Mouse (Mus musculus) forebrain, embryonic 10.5 days (tissue): ENCODE data around the gene Rmi2. TPM values are rescaled to one million over a fixed set of nuclear protein-coding genes. Genes with fewer than 3 reads are reported as not detected.

Experiments
- DNase-seq: peaks from one replicate; pipeline ENCODE4 v3.0.0-alpha.2; 2017; ENCODE audit warnings: low spot score; ENCODE audit errors: extremely low spot score
- H3K27ac ChIP-seq: fragments of 300-500 bp; sonication (generic); 2 replicates; pipeline ENCODE4 v1.5.1; 2016; ENCODE audit warnings: mild to moderate bottlenecking
- H3K27me3 ChIP-seq: fragments of 300-500 bp; sonication (generic); 2 replicates; pipeline ENCODE4 v1.6.1; 2016; ENCODE audit warnings: mild to moderate bottlenecking; ENCODE audit not compliant: poor library complexity, severe bottlenecking
- H3K36me3 ChIP-seq: fragments of 300-500 bp; sonication (generic); replicated peaks from 2 replicates; pipeline ENCODE4 v1.6.1; 2016; ENCODE audit warnings: mild to moderate bottlenecking, moderate library complexity
- H3K4me1 ChIP-seq: fragments of 300-500 bp; sonication (generic); 2 replicates; pipeline ENCODE4 v1.6.1; 2016
- H3K4me3 ChIP-seq: fragments of 300-500 bp; sonication (generic); 2 replicates; pipeline ENCODE4 v1.5.1; 2016; ENCODE audit warnings: mild to moderate bottlenecking, moderate library complexity
- H3K9me3 ChIP-seq: fragments of 300-500 bp; sonication (generic); 2 replicates; pipeline ENCODE4 v1.6.1; 2016; ENCODE audit warnings: mild to moderate bottlenecking, moderate library complexity
- WGBS: fragments of 180-500 bp; shearing (Covaris S2); methylation state at CpG from one replicate; pipeline ENCODE4 v1.1.7; 2016; 5-methylcytosine and 5-hydroxymethylcytosine counted together
- polyA plus RNA-seq: library from polyadenylated mRNA; unstranded; fragments of >200 nt; fragmentation: Nextera tagmentation; extraction: Ambion mirVana; gene quantifications from 2 replicates; pipeline ENCODE4 v1.2.1, GENCODE M21; 2016

Gene Rmi2
- polyA plus RNA-seq, 1 experiment from 2014 or later: 5.2 TPM

- H3K9me3 ChIP-seq: no peaks in the 10 kb centered on the region
- WGBS: 84% methylated on average over 3 of the region's 3 CpGs
- H3K27ac ChIP-seq: no peak overlapping the region
- H3K27me3 ChIP-seq: no peaks in the 10 kb centered on the region
- H3K4me3 ChIP-seq: no peak overlapping the region
- H3K4me1 ChIP-seq: no peaks in the 10 kb centered on the region
- no peaks in the 10 kb centered on the region for H3K36me3 ChIP-seq
- DNase-seq: no peak
Measured at GRCm38 (mm10) chr16:10916271-10916670, 81.4 kb downstream of the Rmi2 start.

DNA sequence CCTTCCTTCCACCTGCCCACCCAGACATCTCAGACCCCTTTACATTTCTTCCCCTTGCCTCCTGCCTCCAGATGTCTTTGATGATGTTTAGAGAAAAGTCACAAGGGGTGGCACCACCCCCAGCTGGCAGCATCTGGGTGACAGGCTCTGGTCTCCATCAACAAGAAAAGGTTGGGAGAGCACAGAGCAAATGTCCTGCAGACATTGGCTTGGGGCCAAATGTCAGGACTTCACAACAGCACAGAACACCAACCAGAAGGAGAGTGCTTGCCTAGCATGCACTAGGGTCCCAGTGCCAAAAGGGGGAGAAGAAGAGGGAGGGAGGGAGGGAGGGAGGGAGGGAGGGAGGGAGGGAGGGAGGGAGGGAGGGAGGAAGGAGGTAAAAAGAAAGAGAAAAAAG, 85.0 kb downstream of the Rmi2 start:
- Histone ChIP-seq H3K27ac (no peak overlapping the region), H3K27me3 (no peaks in the 10 kb centered on the region), H3K36me3 (no peaks in the 10 kb centered on the region), H3K4me3 (no peak overlapping the region), H3K9me3 (no peaks in the 10 kb centered on the region), H3K4me1 (no peaks in the 10 kb centered on the region)
- DNase-seq: no peak

DNA sequence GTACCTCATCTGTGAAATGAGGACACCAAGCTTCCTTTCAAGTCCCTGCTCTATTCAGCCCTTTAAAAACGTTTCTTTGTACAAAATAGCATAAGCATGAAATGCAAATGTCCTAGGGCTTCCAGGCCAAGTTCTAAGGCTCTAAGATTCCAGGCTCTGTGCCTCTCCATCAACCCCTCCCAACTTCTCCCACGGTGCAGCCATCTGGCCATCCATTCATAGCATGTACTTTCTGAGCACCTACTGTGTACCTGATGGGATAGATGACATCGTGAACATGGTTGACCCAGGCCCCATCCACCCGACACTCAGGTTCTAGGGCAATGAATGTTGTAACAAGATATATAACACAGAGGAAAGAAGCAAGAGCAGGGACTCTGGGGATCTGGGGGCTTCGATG, 88.7 kb downstream of the Rmi2 start:
- H3K9me3 ChIP-seq: no peaks in the 10 kb centered on the region

GRCm38 (mm10) chr16:10925591-10926180, 90.8 kb downstream of the Rmi2 start:
- WGBS: 67% methylated on average over 7 of the region's 7 CpGs
- Histone ChIP-seq H3K27me3 (no peaks in the 10 kb centered on the region), H3K36me3 (no peaks in the 10 kb centered on the region), H3K4me3 (no peak overlapping the region), H3K27ac (no peak overlapping the region), H3K9me3 (peaks cover 9% of the 10 kb centered on the region), H3K4me1 (no peaks in the 10 kb centered on the region)
- no peak for DNase-seq

More for the DNA sequence above, 88.7 kb downstream of the Rmi2 start:
- H3K4me3 ChIP-seq: no peak overlapping the region
- H3K27ac ChIP-seq: no peak overlapping the region
- no peaks in the 10 kb centered on the region for H3K4me1 ChIP-seq
- DNase-seq: no peak
- no peaks in the 10 kb centered on the region for H3K36me3 ChIP-seq
- WGBS: 85% methylated on average over 5 of the region's 5 CpGs
- no peaks in the 10 kb centered on the region for H3K27me3 ChIP-seq

DNA sequence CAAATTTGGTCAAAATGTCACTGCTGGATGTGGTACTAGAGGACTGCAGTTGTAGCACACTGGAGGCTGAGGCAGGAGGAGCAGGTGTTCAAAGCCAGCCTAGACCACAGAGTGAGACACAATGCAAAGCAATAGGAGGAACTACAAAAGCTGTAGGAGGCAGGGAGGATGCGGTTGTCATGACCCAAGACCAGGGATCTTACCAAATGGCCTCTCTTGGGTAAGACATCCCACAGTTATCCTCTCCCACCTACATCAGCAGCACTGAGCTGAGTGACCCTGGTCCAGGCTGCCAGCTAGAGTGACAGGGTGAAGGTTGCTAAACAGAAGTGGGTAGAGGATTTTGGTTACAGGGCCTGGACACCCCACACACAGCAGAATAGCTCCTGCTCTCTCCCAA, 92.2 kb downstream of the Rmi2 start:
- no peaks in the 10 kb centered on the region for H3K36me3 ChIP-seq
- 78% methylated on average over 1 of the region's 1 CpGs for WGBS
- H3K4me1 ChIP-seq: no peaks in the 10 kb centered on the region
- DNase-seq: no peak
- H3K27ac ChIP-seq: no peak overlapping the region
- peaks cover 13% of the 10 kb centered on the region for H3K9me3 ChIP-seq
- no peaks in the 10 kb centered on the region for H3K27me3 ChIP-seq
- H3K4me3 ChIP-seq: no peak overlapping the region

GRCm38 (mm10) chr16:10933372-10933771, 98.5 kb downstream of the Rmi2 start:
- DNase-seq: no peak
- Histone ChIP-seq H3K9me3 (peaks cover 13% of the 10 kb centered on the region), H3K27ac (no peak overlapping the region; the same call in 1 of the 2 replicates), H3K36me3 (no peaks in the 10 kb centered on the region), H3K4me3 (no peak overlapping the region), H3K27me3 (no peaks in the 10 kb centered on the region), H3K4me1 (peaks cover 13% of the 10 kb centered on the region)
- WGBS: 90% methylated on average over 3 of the region's 3 CpGs

GRCm38 (mm10) chr16:10934047-10934446, 99.2 kb downstream of the Rmi2 start:
- WGBS: 93% methylated on average over 1 of the region's 1 CpGs
- H3K27ac ChIP-seq: no peak overlapping the region
- no peak for DNase-seq
- H3K36me3 ChIP-seq: no peaks in the 10 kb centered on the region
- no peaks in the 10 kb centered on the region for H3K27me3 ChIP-seq
- H3K4me3 ChIP-seq: no peak overlapping the region
- H3K9me3 ChIP-seq: peaks cover 13% of the 10 kb centered on the region
- H3K4me1 ChIP-seq: peaks cover 13% of the 10 kb centered on the region

- H3K9me3 ChIP-seq: no peaks in the 10 kb centered on the region
- WGBS: 36% methylated on average over 5 of the region's 5 CpGs
- H3K4me3 ChIP-seq: no peak overlapping the region
- H3K27me3 ChIP-seq: no peaks in the 10 kb centered on the region
- H3K36me3 ChIP-seq: no peaks in the 10 kb centered on the region
- peaks cover 13% of the 10 kb centered on the region for H3K4me1 ChIP-seq
- peak overlapping the region; percentile 49; the same call in 1 of the 2 replicates for H3K27ac ChIP-seq
- no peak for DNase-seq
Measured at GRCm38 (mm10) chr16:10936700-10937319, 102.0 kb downstream of the Rmi2 start.

DNA sequence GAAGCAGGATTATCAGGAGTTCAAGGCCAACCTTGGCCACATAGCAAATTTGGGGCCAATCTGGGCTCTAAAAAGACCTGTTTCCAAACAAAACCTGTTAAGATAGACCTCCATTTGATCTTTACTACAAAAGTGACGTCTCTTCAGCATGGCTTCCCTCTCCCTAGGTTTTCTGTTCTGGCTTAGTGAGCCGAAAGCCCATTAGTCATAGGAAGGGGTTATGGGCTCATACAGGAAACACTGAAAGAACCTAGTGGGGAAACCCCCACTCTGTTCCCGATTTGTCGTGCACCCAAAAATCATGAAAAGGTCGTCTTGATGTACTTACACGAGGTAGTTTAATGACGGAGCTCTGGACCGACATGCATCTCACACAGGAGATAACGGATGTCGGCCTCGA, 102.6 kb downstream of the Rmi2 start:
- Histone ChIP-seq H3K4me3 (no peak overlapping the region), H3K4me1 (peaks cover 13% of the 10 kb centered on the region), H3K9me3 (no peaks in the 10 kb centered on the region), H3K36me3 (no peaks in the 10 kb centered on the region), H3K27ac (no peak overlapping the region), H3K27me3 (no peaks in the 10 kb centered on the region)
- DNase-seq: no peak
- 87% methylated on average over 11 of the region's 11 CpGs for WGBS

DNA sequence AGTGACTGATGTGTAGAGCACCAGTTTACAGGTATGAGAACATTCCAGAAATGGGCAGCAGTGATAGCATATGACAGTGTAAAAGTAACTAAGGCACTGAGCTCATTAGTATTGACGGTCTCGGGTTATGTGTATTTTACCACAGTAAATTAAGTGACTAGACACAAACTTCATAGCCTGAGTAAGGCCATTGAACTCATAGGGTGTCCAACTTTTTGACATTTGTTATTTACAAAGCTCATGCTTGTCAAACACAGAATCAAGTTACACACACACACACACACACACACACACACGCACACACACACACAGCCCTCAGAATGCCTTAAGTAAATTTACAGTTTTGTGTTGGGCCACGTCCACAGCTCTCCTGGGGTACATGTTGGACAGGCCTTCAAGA, 105.1 kb downstream of the Rmi2 start:
- Histone ChIP-seq H3K4me1 (peaks cover 13% of the 10 kb centered on the region), H3K9me3 (no peaks in the 10 kb centered on the region), H3K36me3 (no peaks in the 10 kb centered on the region), H3K27ac (no peak overlapping the region), H3K4me3 (no peak overlapping the region), H3K27me3 (no peaks in the 10 kb centered on the region)
- no peak for DNase-seq
- 94% methylated on average over 4 of the region's 4 CpGs for WGBS

DNA sequence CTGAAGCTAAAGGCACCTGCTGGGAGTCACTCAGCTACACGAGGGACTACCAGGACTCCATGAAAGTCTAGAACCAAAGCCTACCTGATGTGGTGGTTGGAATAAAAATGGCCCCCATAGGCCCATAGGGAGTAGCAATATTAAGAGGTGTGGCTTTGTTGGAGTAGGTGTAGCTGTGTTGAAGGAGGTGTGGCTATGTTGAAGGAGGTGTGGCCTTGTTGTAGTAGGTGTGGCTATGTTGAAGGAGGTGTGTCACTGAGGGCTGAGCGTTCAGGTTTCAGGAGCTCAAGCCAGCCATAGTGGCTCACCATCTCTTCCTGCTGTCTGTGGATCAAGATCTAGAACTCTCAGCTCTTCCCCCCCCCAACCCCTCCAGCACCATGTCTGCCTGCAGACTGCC, 105.8 kb downstream of the Rmi2 start:
- 87% methylated on average over 2 of the region's 2 CpGs for WGBS
- no peaks in the 10 kb centered on the region for H3K36me3 ChIP-seq
- no peak for DNase-seq
- H3K27me3 ChIP-seq: no peaks in the 10 kb centered on the region
- H3K27ac ChIP-seq: no peak overlapping the region
- H3K4me1 ChIP-seq: peaks cover 13% of the 10 kb centered on the region
- H3K9me3 ChIP-seq: no peaks in the 10 kb centered on the region
- no peak overlapping the region for H3K4me3 ChIP-seq
